Mouse (Mus musculus): ENCODE data around the gene Hif1an. TPM values are rescaled to one million over a fixed set of nuclear protein-coding genes. Genes with fewer than 3 reads are reported as not detected.

Hif1an gene
- total RNA-seq, 1 experiment from 2014 or later = 26.6 TPM

- 0 out of 2 replicates have a peak, but pooled peaks have one; percentile 11 for ATAC-seq (replicated peaks; ENCODE audit: insufficient number of reproducible peaks, low FRiP score, low TSS enrichment, poor library complexity, severe bottlenecking)
Measured at GRCm38 (mm10) chr19:44554490-44554860, 8.2 kb upstream of the Hif1an start.

- peak; percentile 91 for ATAC-seq (replicated peaks; ENCODE audit: insufficient number of reproducible peaks, low FRiP score, low TSS enrichment, poor library complexity, severe bottlenecking)
Measured at GRCm38 (mm10) chr19:44554861-44555590, 7.6 kb upstream of the Hif1an start, which contains the start of gene Ndufb8. Gene Ndufb8, minus strand, starts transcription at chr19:44555440.

- no peak for ATAC-seq (replicated peaks; ENCODE audit: insufficient number of reproducible peaks, low FRiP score, low TSS enrichment, poor library complexity, severe bottlenecking)
Measured at GRCm38 (mm10) chr19:44564006-44564405, 1.4 kb downstream of the Hif1an start.

- ATAC-seq (replicated peaks; ENCODE audit: insufficient number of reproducible peaks, low FRiP score, low TSS enrichment, poor library complexity, severe bottlenecking) = no peak
Measured at GRCm38 (mm10) chr19:44567763-44568162, 5.1 kb downstream of the Hif1an start.

- no peak for ATAC-seq (replicated peaks; ENCODE audit: insufficient number of reproducible peaks, low FRiP score, low TSS enrichment, poor library complexity, severe bottlenecking)
Measured at GRCm38 (mm10) chr19:44576275-44576674, 13.6 kb downstream of the Hif1an start.

GRCm38 (mm10) chr19:44578038-44578437 is 15.4 kb downstream of the Hif1an start:
- ATAC-seq (replicated peaks; ENCODE audit: insufficient number of reproducible peaks, low FRiP score, low TSS enrichment, poor library complexity, severe bottlenecking) = no peak

- ATAC-seq (replicated peaks; ENCODE audit: insufficient number of reproducible peaks, low FRiP score, low TSS enrichment, poor library complexity, severe bottlenecking) = no peak
Measured at GRCm38 (mm10) chr19:44582103-44582502, 19.5 kb downstream of the Hif1an start.

GRCm38 (mm10) chr19:44582638-44583309 is 20.1 kb downstream of the Hif1an start:
- ATAC-seq (replicated peaks; ENCODE audit: insufficient number of reproducible peaks, low FRiP score, low TSS enrichment, poor library complexity, severe bottlenecking) = peak; percentile 91

- ATAC-seq (replicated peaks; ENCODE audit: insufficient number of reproducible peaks, low FRiP score, low TSS enrichment, poor library complexity, severe bottlenecking) = no peak
Measured at GRCm38 (mm10) chr19:44588036-44588435, 25.4 kb downstream of the Hif1an start.

GRCm38 (mm10) chr19:44589591-44590223 is 27.1 kb downstream of the Hif1an start:
- no peak for ATAC-seq (replicated peaks; ENCODE audit: insufficient number of reproducible peaks, low FRiP score, low TSS enrichment, poor library complexity, severe bottlenecking)

- ATAC-seq (replicated peaks; ENCODE audit: insufficient number of reproducible peaks, low FRiP score, low TSS enrichment, poor library complexity, severe bottlenecking) = no peak
Measured at GRCm38 (mm10) chr19:44590992-44591391, 28.3 kb downstream of the Hif1an start.

GRCm38 (mm10) chr19:44591638-44592037 is 29.0 kb downstream of the Hif1an start:
- no peak for ATAC-seq (replicated peaks; ENCODE audit: insufficient number of reproducible peaks, low FRiP score, low TSS enrichment, poor library complexity, severe bottlenecking)

- no peak for ATAC-seq (replicated peaks; ENCODE audit: insufficient number of reproducible peaks, low FRiP score, low TSS enrichment, poor library complexity, severe bottlenecking)
Measured at GRCm38 (mm10) chr19:44594180-44594579, 31.5 kb downstream of the Hif1an start.

- no peak for ATAC-seq (replicated peaks; ENCODE audit: insufficient number of reproducible peaks, low FRiP score, low TSS enrichment, poor library complexity, severe bottlenecking)
Measured at GRCm38 (mm10) chr19:44618166-44618565, 55.5 kb downstream of the Hif1an start.

Other genes starting within 250 kb of the Hif1an start
- gene Scd4, start 229.8 kb upstream of the Hif1an start, total RNA-seq (2017) = 1.7 TPM in 1 of 3 replicates, not detected in the others
- gene Scd1, start 155.0 kb upstream of the Hif1an start, total RNA-seq (2017) = 26.3 to 41.6 TPM (median 32.4 TPM) in 3 replicates
- not detected in 3 replicates for gene Wnt8b, start 69.4 kb upstream of the Hif1an start, total RNA-seq (2017)
- gene Sec31b, start 17.0 kb upstream of the Hif1an start, total RNA-seq (2017) = 1.4 to 2.1 TPM (median 1.8 TPM) in 3 replicates
- gene Gm20538, start 10.0 kb upstream of the Hif1an start, total RNA-seq (2017) = not detected in 3 replicates
- gene Ndufb8, start 7.4 kb upstream of the Hif1an start, total RNA-seq (2017) = 117 to 199 TPM (median 156 TPM) in 3 replicates
- gene Pax2, start 193.2 kb downstream of the Hif1an start, total RNA-seq (2017) = not detected in 3 replicates

All from monocyte, adult 5-6 weeks (primary cell).